Mouse (Mus musculus): Measurements from ENCODE around the gene Ncapd2. TPM values are rescaled to one million over a fixed set of nuclear protein-coding genes. Genes with fewer than 3 reads are reported as not detected.

The Ncapd2 gene
- total and polyA plus RNA-seq, 3 experiments: 79.6 to 301 (median 147) TPM

GRCm38 (mm10) chr6:125155262-125155661, 36.2 kb downstream of the Ncapd2 start:
- dilution Hi-C loops (cut with MboI; ENCODE audit: extremely low pct_ligation_motif_present, extremely low pct_unique_long_range_greater_than_20kb, low sequenced_read_pairs): no loop called here
- Histone ChIP-seq H3K9me3 (replicated peaks; ENCODE audit: low read length) (no peaks in the 10 kb centered on the region), H3K36me3 (replicated peaks in 1 of 2; ENCODE audit: control insufficient read depth in 1 of 2, insufficient read depth in 1 of 2, low read length in 1 of 2) (peaks cover 69 to 90% of the 10 kb centered on the region in 2 experiments), H3K4me1 (ENCODE audit: control insufficient read depth in 1 of 2, insufficient read depth in 2 of 2) (no peaks in the 10 kb centered on the region), H3K9ac (ENCODE audit: insufficient read depth, low read depth) (no peak overlapping the region), H3K27ac (ENCODE audit: insufficient read depth, low read depth) (no peak overlapping the region), H3K79me2 (replicated peaks; ENCODE audit: control insufficient read depth, extremely low read depth, insufficient read depth, poor library complexity, severe bottlenecking) (no peaks in the 10 kb centered on the region), H3K27me3 (replicated peaks) (no peaks in the 10 kb centered on the region), H3K4me2 (ENCODE audit: insufficient read depth, low read depth, poor library complexity, severe bottlenecking) (no peak overlapping the region), H3K4me3 (replicated peaks in 1 of 3; ENCODE audit: low read depth in 2 of 3, low read length in 2 of 3, poor library complexity in 1 of 3) (no peak overlapping the region)
- TF ChIP-seq RAD21 (IDR thresholded peaks at IDR 0.05; ENCODE audit: low read depth, low read length): no peak
- in situ Hi-C loops (cut with MboI; ENCODE audit: low pct_ligation_motif_present, low pct_unique_long_range_greater_than_20kb, low sequenced_read_pairs): loop anchor here (5.0 kb wide), 1 partner anchor 117 kb away; no protein-coding TSS in a partner anchor
- no peak for DNase-seq (ENCODE audit: extremely low read depth)

- no peaks in the 10 kb centered on the region for H3K4me1 ChIP-seq (ENCODE audit: control insufficient read depth in 1 of 2, insufficient read depth in 2 of 2)
- in situ Hi-C loops (cut with MboI; ENCODE audit: low pct_ligation_motif_present, low pct_unique_long_range_greater_than_20kb, low sequenced_read_pairs): no loop called here
Measured at GRCm38 (mm10) chr6:125154550-125154949, 37.0 kb downstream of the Ncapd2 start.

GRCm38 (mm10) chr6:125153682-125154081, 37.8 kb downstream of the Ncapd2 start:
- in situ Hi-C loops (cut with MboI; ENCODE audit: low pct_ligation_motif_present, low pct_unique_long_range_greater_than_20kb, low sequenced_read_pairs) (no loop called here), dilution Hi-C loops (cut with MboI; ENCODE audit: extremely low pct_ligation_motif_present, extremely low pct_unique_long_range_greater_than_20kb, low sequenced_read_pairs) (no loop called here)
- peaks cover 63 to 87% of the 10 kb centered on the region in 2 experiments for H3K36me3 ChIP-seq (replicated peaks in 1 of 2; ENCODE audit: control insufficient read depth in 1 of 2, insufficient read depth in 1 of 2, low read length in 1 of 2)
- H3K9me3 ChIP-seq (replicated peaks; ENCODE audit: low read length): no peaks in the 10 kb centered on the region
- TF ChIP-seq GABPA (IDR thresholded peaks at IDR 0.05; ENCODE audit: insufficient replicate concordance, low read depth, low read length) (no peak), JUND (conservative IDR thresholded peaks at IDR 0.05; ENCODE audit: low read depth, low read length) (no peak), ZNF384 (IDR thresholded peaks at IDR 0.05; ENCODE audit: low read depth, low read length) (no peak), POLR2AphosphoS2 (IDR thresholded peaks at IDR 0.05; ENCODE audit: low read depth, low read length) (no peak), NRF1 (IDR thresholded peaks at IDR 0.05; ENCODE audit: low read depth, low read length) (no peak), CHD1 (IDR thresholded peaks at IDR 0.05; ENCODE audit: low read depth, low read length) (no peak)
- H3K9ac ChIP-seq (ENCODE audit: insufficient read depth, low read depth): no peak overlapping the region
- peaks cover 0 to 3% of the 10 kb centered on the region in 2 experiments; a peak in 1 of 4 replicates for H3K4me1 ChIP-seq (ENCODE audit: control insufficient read depth in 1 of 2, insufficient read depth in 2 of 2)
- H3K4me3 ChIP-seq (replicated peaks in 1 of 3; ENCODE audit: low read depth in 2 of 3, low read length in 2 of 3, poor library complexity in 1 of 3): no peak overlapping the region
- no peak for DNase-seq (ENCODE audit: extremely low read depth)
- no peak overlapping the region for H3K4me2 ChIP-seq (ENCODE audit: insufficient read depth, low read depth, poor library complexity, severe bottlenecking)
- H3K27ac ChIP-seq (ENCODE audit: insufficient read depth, low read depth): no peak overlapping the region
- H3K79me2 ChIP-seq (replicated peaks; ENCODE audit: control insufficient read depth, extremely low read depth, insufficient read depth, poor library complexity, severe bottlenecking): no peaks in the 10 kb centered on the region
- H3K27me3 ChIP-seq (replicated peaks): no peaks in the 10 kb centered on the region

More at GRCm38 (mm10) chr6:125154550-125154949, 37.0 kb downstream of the Ncapd2 start:
- Histone ChIP-seq H3K79me2 (replicated peaks; ENCODE audit: control insufficient read depth, extremely low read depth, insufficient read depth, poor library complexity, severe bottlenecking) (no peaks in the 10 kb centered on the region), H3K27me3 (replicated peaks) (no peaks in the 10 kb centered on the region), H3K36me3 (replicated peaks in 1 of 2; ENCODE audit: control insufficient read depth in 1 of 2, insufficient read depth in 1 of 2, low read length in 1 of 2) (peaks cover 66 to 87% of the 10 kb centered on the region in 2 experiments), H3K9ac (ENCODE audit: insufficient read depth, low read depth) (no peak overlapping the region; the same call in 1 of the 2 replicates), H3K4me2 (ENCODE audit: insufficient read depth, low read depth, poor library complexity, severe bottlenecking) (no peak overlapping the region), H3K9me3 (replicated peaks; ENCODE audit: low read length) (no peaks in the 10 kb centered on the region), H3K4me3 (replicated peaks in 1 of 3; ENCODE audit: low read depth in 2 of 3, low read length in 2 of 3, poor library complexity in 1 of 3) (no peak overlapping the region), H3K27ac (ENCODE audit: insufficient read depth, low read depth) (no peak overlapping the region)
- DNase-seq (ENCODE audit: extremely low read depth): no peak
- dilution Hi-C loops (cut with MboI; ENCODE audit: extremely low pct_ligation_motif_present, extremely low pct_unique_long_range_greater_than_20kb, low sequenced_read_pairs): no loop called here
- TF ChIP-seq SIN3A (IDR thresholded peaks at IDR 0.05; ENCODE audit: low read length): no peak
- peak; percentile 42 for TF ChIP-seq RAD21 (IDR thresholded peaks at IDR 0.05; ENCODE audit: low read depth, low read length)
- no peak for TF ChIP-seq NELFE (IDR thresholded peaks at IDR 0.05; ENCODE audit: low read depth, low read length)
- TF ChIP-seq JUND (conservative IDR thresholded peaks at IDR 0.05; ENCODE audit: low read depth, low read length): no peak
- TF ChIP-seq CHD1 (IDR thresholded peaks at IDR 0.05; ENCODE audit: low read depth, low read length): no peak
- no peak for TF ChIP-seq TCF12 (IDR thresholded peaks at IDR 0.05; ENCODE audit: low read depth, low read length)
- no peak for TF ChIP-seq TBP (conservative IDR thresholded peaks at IDR 0.05; ENCODE audit: low read depth, low read length)
- peak; percentile 89 for TF ChIP-seq MYC (IDR thresholded peaks at IDR 0.05; ENCODE audit: low read depth, low read length)
- peak in 1 of 2 experiments; percentile 54; a peak in 2 of 4 replicates for TF ChIP-seq CTCF (conservative IDR thresholded peaks at IDR 0.05 in 1 of 2, IDR thresholded peaks at IDR 0.05 in 1 of 2; ENCODE audit: low read depth in 2 of 2, low read length in 2 of 2)
- TF ChIP-seq SMC3 (IDR thresholded peaks at IDR 0.05; ENCODE audit: low read depth, low read length): peak; percentile 45
- TF ChIP-seq ZC3H11A (IDR thresholded peaks at IDR 0.05; ENCODE audit: low read depth, low read length): no peak
- no peak for TF ChIP-seq POLR2A (IDR thresholded peaks at IDR 0.05; ENCODE audit: low read depth, low read length)
- no peak for TF ChIP-seq MEF2A (IDR thresholded peaks at IDR 0.05; ENCODE audit: borderline replicate concordance, low read depth, low read length)
- no peak for TF ChIP-seq ELF1 (IDR thresholded peaks at IDR 0.05; ENCODE audit: low read depth, low read length)
- no peak for TF ChIP-seq JUN (IDR thresholded peaks at IDR 0.05; ENCODE audit: insufficient read depth, low read depth, low read length)
- TF ChIP-seq GABPA (IDR thresholded peaks at IDR 0.05; ENCODE audit: insufficient replicate concordance, low read depth, low read length): no peak

All from CH12.LX (cell line).